Mouse (Mus musculus) naive thymus-derived CD4-positive, alpha-beta T cell, adult 2 months (primary cell): Measurements from ENCODE around the gene Prdm10.
A peak's percentile ranks its signal among the peaks of the same experiment; 100 is the strongest.

Experiments
- DNase-seq: peaks from one replicate; pipeline ENCODE4 v3.0.0-alpha.2; 2011; ENCODE audit warnings: low read depth

The Prdm10 gene

GRCm38 (mm10) chr9:31363698-31364609 lies 83.6 kb downstream of the Prdm10 start:
- no peak for DNase-seq

GRCm38 (mm10) chr9:31365086-31365485 lies 84.7 kb downstream of the Prdm10 start:
- no peak for DNase-seq

- no peak for DNase-seq
These were observed 91.4 kb downstream of the Prdm10 start for GRCm38 (mm10) chr9:31371740-31372139.

GRCm38 (mm10) chr9:31376661-31377060 lies 96.3 kb downstream of the Prdm10 start:
- DNase-seq, result no peak

- DNase-seq, result no peak
These were observed 104.6 kb downstream of the Prdm10 start for GRCm38 (mm10) chr9:31384786-31385499.

- peak; percentile 37 for DNase-seq
These were observed 105.1 kb downstream of the Prdm10 start for GRCm38 (mm10) chr9:31385500-31385869.

GRCm38 (mm10) chr9:31385947-31386354 lies 105.6 kb downstream of the Prdm10 start, which contains the start of gene Nfrkb:
Nfrkb (plus strand) TSS chr9:31386192.
- peak; percentile 97 for DNase-seq

- DNase-seq, result no peak
These were observed 106.2 kb downstream of the Prdm10 start for GRCm38 (mm10) chr9:31386368-31387180.

GRCm38 (mm10) chr9:31387206-31387605 lies 106.9 kb downstream of the Prdm10 start:
- no peak for DNase-seq

- DNase-seq, result peak; percentile 72
These were observed 120.1 kb downstream of the Prdm10 start for GRCm38 (mm10) chr9:31400441-31400840.

- DNase-seq, result no peak
These were observed 124.0 kb downstream of the Prdm10 start for GRCm38 (mm10) chr9:31404311-31404710.

GRCm38 (mm10) chr9:31405217-31405616 lies 124.9 kb downstream of the Prdm10 start:
- peak; percentile 33 for DNase-seq

GRCm38 (mm10) chr9:31412165-31412564 lies 131.8 kb downstream of the Prdm10 start:
- no peak for DNase-seq

GRCm38 (mm10) chr9:31418821-31419220 lies 138.5 kb downstream of the Prdm10 start:
- no peak for DNase-seq

- DNase-seq, result no peak
These were observed 141.8 kb downstream of the Prdm10 start for GRCm38 (mm10) chr9:31422143-31422542.

- no peak for DNase-seq
These were observed 148.6 kb downstream of the Prdm10 start for GRCm38 (mm10) chr9:31428971-31429370.

- no peak for DNase-seq
These were observed 149.7 kb downstream of the Prdm10 start for GRCm38 (mm10) chr9:31430011-31430410.
